Mouse (Mus musculus): ENCODE results near the gene Rundc3a. TPM values are rescaled to one million over a fixed set of nuclear protein-coding genes. Genes with fewer than 3 reads are reported as not detected.
"Not testable (repeated sequence)": the region's sequence is repeated elsewhere in the genome, so short reads cannot be mapped to it uniquely, and the experiment has no call there.

Rundc3a gene
- polyA plus RNA-seq, 1 experiment from 2014 or later = 115 TPM

DNA sequence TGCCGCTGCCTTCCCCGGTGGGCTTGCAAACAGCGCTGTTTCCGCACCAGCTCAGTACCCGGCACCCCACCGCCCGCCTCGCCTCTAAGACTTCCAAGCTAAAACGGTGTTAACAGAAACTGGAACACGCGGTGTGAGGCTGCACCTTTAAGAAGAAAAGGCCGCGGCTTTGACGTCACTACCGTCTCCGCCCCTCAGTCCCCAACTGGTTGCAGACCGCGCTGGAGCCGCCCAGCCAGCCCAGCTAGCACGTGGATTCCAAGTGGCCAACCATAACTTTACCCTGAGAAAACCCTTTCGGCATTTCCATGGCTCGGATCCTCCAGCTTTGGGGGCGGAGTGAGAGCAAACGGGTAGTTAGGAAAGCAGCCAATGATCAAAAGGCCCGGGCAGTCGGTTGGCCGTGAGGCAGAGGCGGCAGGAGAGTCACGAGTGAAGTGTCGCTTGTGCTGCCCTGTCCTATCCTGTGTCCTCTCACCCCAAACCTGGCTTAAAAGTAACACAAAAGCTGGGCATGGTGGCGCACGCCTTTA, 15.2 kb downstream of the Rundc3a start:
- H3K9ac ChIP-seq (ENCODE audit: low read length) = peak overlapping the region; percentile 87; the same call in 1 of the 2 replicates
- H3K36me3 ChIP-seq (ENCODE audit: control insufficient read depth, insufficient read depth, low read length) = peaks cover 16% of the 10 kb centered on the region

DNA sequence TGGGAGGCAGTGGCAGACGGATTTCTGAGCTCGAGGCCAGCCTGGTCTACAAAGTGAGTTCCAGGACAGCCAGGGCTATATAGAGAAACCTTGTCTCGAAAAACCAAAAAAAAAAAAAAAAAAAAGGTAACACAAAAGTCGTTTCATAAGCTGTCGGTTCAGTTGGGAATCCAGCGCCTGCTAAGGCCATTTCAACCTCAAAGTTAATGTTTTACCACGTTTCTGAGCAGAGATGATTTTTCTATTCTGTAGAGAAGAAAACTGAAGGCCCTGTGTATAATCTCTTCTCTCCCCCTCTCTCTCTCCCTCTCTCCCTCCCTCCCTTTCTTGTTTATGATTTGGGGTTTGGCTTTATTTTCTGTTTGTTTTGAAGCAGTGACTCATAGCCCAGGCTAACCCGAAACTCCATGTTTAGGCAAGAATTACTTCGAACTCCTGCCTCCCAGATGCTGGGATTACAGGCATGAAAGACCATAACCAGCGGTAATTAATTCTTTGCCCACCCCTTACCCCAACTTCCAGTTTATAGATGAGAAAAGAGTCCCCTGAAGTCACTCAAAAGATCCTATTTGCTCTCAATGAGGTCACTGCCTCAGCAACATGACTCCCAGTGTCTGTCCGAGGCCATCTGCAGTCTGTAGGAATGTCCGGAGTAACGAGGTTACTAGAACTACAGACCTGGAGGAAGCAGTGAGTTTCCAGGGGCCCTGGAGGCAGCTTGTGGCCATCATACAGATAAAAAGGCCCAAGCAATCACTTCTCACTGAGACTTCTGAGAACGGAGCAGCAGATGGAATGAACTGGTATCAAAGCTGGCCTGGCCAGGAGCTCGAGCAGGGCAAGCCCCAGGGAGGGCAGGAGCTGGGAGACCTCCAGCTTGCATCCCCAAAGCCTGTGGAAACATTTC, 15.9 kb downstream of the Rundc3a start:
- Histone ChIP-seq H3K4me1 (ENCODE audit: control insufficient read depth, insufficient read depth, low read length) (peaks cover 14% of the 10 kb centered on the region), H3K4me3 (ENCODE audit: low read depth, low read length) (peak overlapping the region; percentile 64; the same call in 1 of the 2 replicates), H3K4me2 (ENCODE audit: low read length) (peak overlapping the region; percentile 68), H3K27ac (ENCODE audit: low read depth, low read length) (0 out of 2 replicates have a peak overlapping the region, but pooled peaks have one; percentile 10), H3K27me3 (replicated peaks; ENCODE audit: control insufficient read depth, insufficient read depth, low read length) (no peaks in the 10 kb centered on the region), H3K9ac (ENCODE audit: low read length) (peak overlapping the region; percentile 22; the same call in 1 of the 2 replicates), H3K36me3 (ENCODE audit: control insufficient read depth, insufficient read depth, low read length) (peaks cover 9% of the 10 kb centered on the region), H3K9me3 (replicated peaks; ENCODE audit: control insufficient read depth, low read length) (no peaks in the 10 kb centered on the region)
- ATAC-seq (no peak), DNase-seq (ENCODE audit: low spot score) (no peak)
- 40% methylated on average over 15 of the region's 15 CpGs for WGBS

More for the DNA sequence above, 15.2 kb downstream of the Rundc3a start:
- Histone ChIP-seq H3K27me3 (replicated peaks; ENCODE audit: control insufficient read depth, insufficient read depth, low read length) (no peaks in the 10 kb centered on the region), H3K4me1 (ENCODE audit: control insufficient read depth, insufficient read depth, low read length) (peaks cover 14% of the 10 kb centered on the region), H3K4me3 (ENCODE audit: low read depth, low read length) (peak overlapping the region; percentile 64), H3K27ac (ENCODE audit: low read depth, low read length) (peak overlapping the region; percentile 56; the same call in 1 of the 2 replicates), H3K4me2 (ENCODE audit: low read length) (peak overlapping the region; percentile 68), H3K9me3 (replicated peaks; ENCODE audit: control insufficient read depth, low read length) (no peaks in the 10 kb centered on the region)
- under 1% methylated on average over 32 of the region's 32 CpGs for WGBS
- DNase-seq (ENCODE audit: low spot score) = peak; percentile 99
- ATAC-seq = peak; percentile 95

DNA sequence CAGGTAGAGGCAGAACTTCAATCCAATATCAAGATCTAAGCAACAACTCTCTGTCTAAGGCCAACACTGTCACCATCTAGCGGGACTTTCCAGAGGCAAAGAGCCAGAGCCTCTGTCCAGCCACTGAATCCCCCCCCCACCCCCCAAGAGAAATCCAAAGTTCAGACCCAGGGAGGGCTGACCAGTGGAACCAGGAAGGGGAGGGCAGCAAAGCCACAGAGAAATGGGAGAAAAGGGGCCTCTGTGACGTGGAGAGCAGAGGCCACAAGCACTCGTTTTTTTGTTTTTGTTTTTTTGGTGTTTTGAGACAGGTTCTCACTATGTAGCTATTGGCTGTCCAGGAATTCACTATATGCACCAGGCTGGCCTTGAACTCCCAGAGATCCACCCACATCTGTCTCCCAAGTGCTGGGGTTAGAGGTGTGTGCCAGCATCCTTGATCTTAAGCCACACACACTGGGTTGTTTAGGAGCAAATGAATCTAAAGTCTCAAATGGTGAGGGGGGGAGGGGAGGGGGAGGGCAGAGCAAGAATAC, 16.7 kb downstream of the Rundc3a start:
- Histone ChIP-seq H3K9me3 (replicated peaks; ENCODE audit: control insufficient read depth, low read length) (no peaks in the 10 kb centered on the region), H3K36me3 (ENCODE audit: control insufficient read depth, insufficient read depth, low read length) (0 out of 2 replicates have a peak, but pooled peaks cover 3% of the 10 kb centered on the region), H3K27ac (ENCODE audit: low read depth, low read length) (no peak overlapping the region), H3K27me3 (replicated peaks; ENCODE audit: control insufficient read depth, insufficient read depth, low read length) (no peaks in the 10 kb centered on the region), H3K4me1 (ENCODE audit: control insufficient read depth, insufficient read depth, low read length) (peaks cover 14% of the 10 kb centered on the region), H3K4me3 (ENCODE audit: low read depth, low read length) (no peak overlapping the region), H3K9ac (ENCODE audit: low read length) (no peak overlapping the region), H3K4me2 (ENCODE audit: low read length) (no peak overlapping the region)
- DNase-seq (ENCODE audit: low spot score) = no peak
- no peak for ATAC-seq
- 71% methylated on average over 3 of the region's 3 CpGs for WGBS

DNA sequence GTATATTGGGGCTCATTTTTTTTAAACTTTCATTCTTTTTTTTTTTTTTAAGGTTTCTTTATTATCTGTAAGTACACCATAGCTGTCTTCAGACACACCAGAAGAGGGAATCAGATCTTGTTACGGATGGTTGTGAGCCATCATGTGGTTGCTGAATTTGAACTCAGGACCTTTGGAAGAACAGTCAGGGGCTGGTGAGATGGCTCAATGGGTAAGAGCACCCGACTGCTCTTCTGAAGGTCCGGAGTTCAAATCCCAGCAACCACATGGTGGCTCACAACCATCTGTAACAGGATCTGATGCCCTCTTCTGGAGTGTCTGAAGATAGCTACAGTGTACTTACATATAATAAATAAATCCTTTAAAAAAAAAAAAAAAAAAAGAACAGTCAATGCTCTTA, 17.1 kb downstream of the Rundc3a start:
- H3K9ac ChIP-seq (ENCODE audit: low read length); H3K36me3 ChIP-seq (ENCODE audit: control insufficient read depth, insufficient read depth, low read length); DNase-seq (ENCODE audit: low spot score); ATAC-seq; H3K9me3 ChIP-seq (replicated peaks; ENCODE audit: control insufficient read depth, low read length); H3K27ac ChIP-seq (ENCODE audit: low read depth, low read length); H3K4me2 ChIP-seq (ENCODE audit: low read length); H3K27me3 ChIP-seq (replicated peaks; ENCODE audit: control insufficient read depth, insufficient read depth, low read length); H3K4me3 ChIP-seq (ENCODE audit: low read depth, low read length): not testable (repeated sequence)
- WGBS = 90% methylated on average over 3 of the region's 3 CpGs
- peaks cover 14% of the 10 kb centered on the region for H3K4me1 ChIP-seq (ENCODE audit: control insufficient read depth, insufficient read depth, low read length)

DNA sequence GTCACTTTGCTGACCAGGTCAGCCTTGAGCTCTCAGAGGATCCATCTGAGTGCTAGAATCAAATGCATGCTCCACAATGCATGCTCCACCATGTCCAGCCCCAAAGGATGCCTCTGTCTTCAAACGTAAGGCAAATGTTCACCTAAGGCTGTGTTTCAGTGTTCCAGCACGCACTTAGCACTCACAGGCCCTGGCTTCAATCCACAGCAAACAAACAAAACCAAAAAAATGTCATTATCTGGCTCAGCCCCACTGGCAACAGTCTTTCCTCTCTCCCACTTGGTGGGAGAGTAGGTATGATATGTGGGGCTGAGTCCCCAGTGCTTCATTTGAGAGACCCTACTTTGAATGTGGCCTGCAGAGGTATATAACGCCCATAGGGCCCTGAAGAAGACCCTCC, 17.9 kb downstream of the Rundc3a start:
- DNase-seq (ENCODE audit: low spot score) (no peak), ATAC-seq (no peak)
- Histone ChIP-seq H3K9me3 (replicated peaks; ENCODE audit: control insufficient read depth, low read length) (no peaks in the 10 kb centered on the region), H3K27ac (ENCODE audit: low read depth, low read length) (no peak overlapping the region), H3K4me3 (ENCODE audit: low read depth, low read length) (no peak overlapping the region), H3K4me2 (ENCODE audit: low read length) (no peak overlapping the region), H3K4me1 (ENCODE audit: control insufficient read depth, insufficient read depth, low read length) (peaks cover 13% of the 10 kb centered on the region), H3K27me3 (replicated peaks; ENCODE audit: control insufficient read depth, insufficient read depth, low read length) (no peaks in the 10 kb centered on the region), H3K36me3 (ENCODE audit: control insufficient read depth, insufficient read depth, low read length) (no peaks in the 10 kb centered on the region), H3K9ac (ENCODE audit: low read length) (no peak overlapping the region)
- 91% methylated on average over 3 of the region's 3 CpGs for WGBS

DNA sequence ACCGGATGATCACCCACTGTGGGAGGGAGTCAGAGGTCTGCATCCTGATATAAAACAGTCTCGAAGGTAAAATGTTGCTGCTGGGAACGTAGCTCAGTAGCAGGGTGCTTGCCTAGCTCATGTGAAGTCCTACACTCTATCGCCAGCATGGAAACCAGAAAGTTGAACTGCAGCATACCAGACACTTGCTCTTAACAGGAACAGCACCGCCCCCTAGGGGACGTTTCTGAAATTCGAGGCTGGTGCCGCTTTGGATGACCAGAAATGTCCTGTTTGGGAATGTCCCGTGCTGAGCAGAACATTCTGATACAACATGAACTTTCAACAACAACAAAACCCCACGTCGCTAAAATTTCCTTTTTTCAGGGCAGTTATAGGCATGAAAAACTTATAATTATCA, 18.5 kb downstream of the Rundc3a start:
- Histone ChIP-seq H3K9ac (ENCODE audit: low read length) (no peak overlapping the region), H3K4me3 (ENCODE audit: low read depth, low read length) (no peak overlapping the region), H3K27me3 (replicated peaks; ENCODE audit: control insufficient read depth, insufficient read depth, low read length) (no peaks in the 10 kb centered on the region), H3K9me3 (replicated peaks; ENCODE audit: control insufficient read depth, low read length) (no peaks in the 10 kb centered on the region), H3K36me3 (ENCODE audit: control insufficient read depth, insufficient read depth, low read length) (no peaks in the 10 kb centered on the region), H3K27ac (ENCODE audit: low read depth, low read length) (no peak overlapping the region), H3K4me2 (ENCODE audit: low read length) (no peak overlapping the region), H3K4me1 (ENCODE audit: control insufficient read depth, insufficient read depth, low read length) (peaks cover 7% of the 10 kb centered on the region)
- ATAC-seq (peak; percentile 25; the same call in 1 of the 2 replicates), DNase-seq (ENCODE audit: low spot score) (peak; percentile 96)
- 7% methylated on average over 11 of the region's 11 CpGs for WGBS

DNA sequence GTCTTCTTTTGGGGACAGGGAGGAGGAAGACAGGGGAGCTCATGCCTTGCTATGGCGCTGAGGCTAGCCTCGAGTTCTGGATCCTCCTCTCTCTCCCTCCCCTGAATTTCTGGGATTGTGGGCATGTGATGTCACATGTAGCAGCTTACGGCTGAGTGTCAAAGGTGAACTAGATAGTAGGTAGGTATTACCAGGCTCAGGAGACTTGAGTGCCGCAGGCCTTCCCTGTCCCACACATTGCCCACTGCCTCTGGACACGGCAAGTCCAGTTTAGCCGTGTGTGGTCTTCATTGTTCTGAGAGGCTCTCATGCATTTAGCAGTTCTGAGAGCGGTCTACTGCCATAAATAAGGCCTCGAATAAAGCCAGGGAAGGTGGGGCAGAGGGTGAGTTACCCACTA, 19.9 kb downstream of the Rundc3a start:
- WGBS = 73% methylated on average over 8 of the region's 8 CpGs
- ATAC-seq (no peak), DNase-seq (ENCODE audit: low spot score) (no peak)
- Histone ChIP-seq H3K27me3 (replicated peaks; ENCODE audit: control insufficient read depth, insufficient read depth, low read length) (no peaks in the 10 kb centered on the region), H3K9me3 (replicated peaks; ENCODE audit: control insufficient read depth, low read length) (no peaks in the 10 kb centered on the region), H3K4me3 (ENCODE audit: low read depth, low read length) (no peak overlapping the region), H3K9ac (ENCODE audit: low read length) (no peak overlapping the region), H3K27ac (ENCODE audit: low read depth, low read length) (no peak overlapping the region), H3K36me3 (ENCODE audit: control insufficient read depth, insufficient read depth, low read length) (no peaks in the 10 kb centered on the region), H3K4me1 (ENCODE audit: control insufficient read depth, insufficient read depth, low read length) (peaks cover 1% of the 10 kb centered on the region; the same call in 1 of the 2 replicates), H3K4me2 (ENCODE audit: low read length) (no peak overlapping the region)

DNA sequence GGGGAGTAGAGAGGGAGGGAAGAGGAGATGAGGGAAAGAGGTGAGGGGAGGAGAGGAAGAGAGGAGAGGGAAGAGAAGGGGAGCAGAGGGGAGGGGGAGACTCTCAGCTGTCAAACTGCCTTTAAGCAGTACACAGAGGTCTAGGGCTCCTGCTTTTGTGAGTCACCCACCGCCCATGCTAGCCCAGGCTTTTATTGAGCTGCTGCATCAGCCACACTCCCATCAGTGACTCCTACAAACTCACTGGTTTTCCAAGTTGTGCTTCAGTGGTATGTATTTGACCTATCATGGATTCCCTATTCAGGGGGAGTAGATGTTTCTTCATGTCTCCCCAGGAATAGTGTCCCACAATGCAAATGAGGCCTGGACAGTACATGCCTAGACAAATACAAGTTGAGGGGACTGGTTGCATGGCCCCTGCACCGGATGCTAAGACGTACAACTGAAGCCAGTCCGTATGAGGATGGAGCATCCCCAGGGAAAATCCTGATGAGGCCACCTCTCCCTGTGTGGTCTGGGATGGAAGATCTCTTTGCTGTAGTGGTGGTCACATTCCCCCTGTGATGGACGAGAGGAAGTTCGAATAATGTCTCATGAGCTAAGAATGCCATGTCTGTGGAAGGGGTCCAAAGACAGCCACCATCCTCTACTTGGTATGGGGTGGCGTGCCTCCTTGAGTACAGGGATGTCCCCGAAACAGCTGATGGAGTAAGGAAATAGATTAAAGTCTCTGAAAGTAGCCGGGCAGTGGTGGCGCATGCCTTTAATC, 22.0 kb downstream of the Rundc3a start:
- Histone ChIP-seq H3K4me1 (ENCODE audit: control insufficient read depth, insufficient read depth, low read length) (no peaks in the 10 kb centered on the region), H3K9me3 (replicated peaks; ENCODE audit: control insufficient read depth, low read length) (no peaks in the 10 kb centered on the region), H3K4me3 (ENCODE audit: low read depth, low read length) (no peak overlapping the region), H3K27ac (ENCODE audit: low read depth, low read length) (no peak overlapping the region), H3K9ac (ENCODE audit: low read length) (no peak overlapping the region), H3K27me3 (replicated peaks; ENCODE audit: control insufficient read depth, insufficient read depth, low read length) (no peaks in the 10 kb centered on the region), H3K4me2 (ENCODE audit: low read length) (no peak overlapping the region), H3K36me3 (ENCODE audit: control insufficient read depth, insufficient read depth, low read length) (no peaks in the 10 kb centered on the region)
- WGBS = 74% methylated on average over 10 of the region's 10 CpGs
- ATAC-seq (no peak), DNase-seq (ENCODE audit: low spot score) (no peak)
